Mouse (Mus musculus) midbrain, embryonic 14.5 days (tissue): Measurements from ENCODE around the gene Glud1. TPM values are rescaled to one million over a fixed set of nuclear protein-coding genes. Genes with fewer than 3 reads are reported as not detected.
A peak's percentile ranks its signal among the peaks of the same experiment; 100 is the strongest.

Experiments used
- ATAC-seq: fragments of 200-750 bp; cut with Nextera tagmentation; 2 replicates; pipeline ENCODE4 v1.8.0; 2017; ENCODE audit warnings: moderate number of reproducible peaks, moderate library complexity; ENCODE audit not compliant: low FRiP score, low TSS enrichment
- DNase-seq: peaks from one replicate; pipeline ENCODE4 v3.0.0-alpha.2; 2015
- H3K27ac ChIP-seq: fragments of 300-500 bp; sonication (generic); replicated peaks from 2 replicates; pipeline ENCODE4 v1.5.1; 2014; ENCODE audit warnings: mild to moderate bottlenecking, low read depth, low read length, moderate library complexity
- H3K27me3 ChIP-seq: fragments of 300-500 bp; sonication (generic); 2 replicates; pipeline ENCODE4 v1.6.1; 2014; ENCODE audit warnings: low read length, control low read depth, mixed read lengths; ENCODE audit not compliant: control insufficient read depth, insufficient read depth
- H3K36me3 ChIP-seq: fragments of 300-500 bp; sonication (generic); 2 replicates; pipeline ENCODE4 v1.6.1; 2014; ENCODE audit warnings: low read length, control low read depth; ENCODE audit not compliant: control insufficient read depth, insufficient read depth
- H3K4me1 ChIP-seq: fragments of 300-500 bp; sonication (generic); 2 replicates; pipeline ENCODE4 v1.6.1; 2014; ENCODE audit warnings: mild to moderate bottlenecking, antibody characterized with exemption, low read length, control low read depth; ENCODE audit not compliant: control insufficient read depth, insufficient read depth
- H3K4me2 ChIP-seq: fragments of 300-500 bp; sonication (generic); 2 replicates; pipeline ENCODE4 v1.6.1; 2014; ENCODE audit warnings: mild to moderate bottlenecking, low read length, moderate library complexity
- H3K4me3 ChIP-seq: fragments of 300-500 bp; sonication (generic); replicated peaks from 2 replicates; pipeline ENCODE4 v1.5.1; 2014; ENCODE audit warnings: low read depth, low read length
- H3K9ac ChIP-seq: fragments of 300-500 bp; sonication (generic); replicated peaks from 2 replicates; pipeline ENCODE4 v1.6.1; 2014; ENCODE audit warnings: mild to moderate bottlenecking, low read length, moderate library complexity
- H3K9me3 ChIP-seq: fragments of 300-500 bp; sonication (generic); 2 replicates; pipeline ENCODE4 v1.6.1; 2016; ENCODE audit warnings: low read length, control low read depth, mixed read lengths; ENCODE audit not compliant: control insufficient read depth
- WGBS: fragments of 180-500 bp; shearing (Covaris S2); extraction: QIAGEN DNeasy Blood & Tissue Kit; methylation state at CpG from one replicate; pipeline ENCODE4 v1.1.7; 2014; 5-methylcytosine and 5-hydroxymethylcytosine counted together
- polyA plus RNA-seq: library from polyadenylated mRNA; unstranded; fragments of >200 nt; fragmentation: Nextera tagmentation; extraction: Ambion mirVana; gene quantifications from 2 replicates; pipeline ENCODE4 v1.2.1, GENCODE M21; 2014

Glud1 gene
- polyA plus RNA-seq, 1 experiment from 2014 or later, result 109 TPM

- WGBS, result 97% methylated on average over 2 of the region's 2 CpGs
- Histone ChIP-seq H3K9me3 (no peaks in the 10 kb centered on the region), H3K4me2 (no peak overlapping the region), H3K9ac (no peak overlapping the region), H3K27ac (no peak overlapping the region), H3K27me3 (no peaks in the 10 kb centered on the region), H3K36me3 (peaks cover 16% of the 10 kb centered on the region), H3K4me3 (no peak overlapping the region), H3K4me1 (peaks cover 26% of the 10 kb centered on the region)
- DNase-seq, result no peak
- no peak for ATAC-seq
Measured at GRCm38 (mm10) chr14:34316346-34316745, 5.8 kb downstream of the Glud1 start.

GRCm38 (mm10) chr14:34317431-34317830 lies 6.9 kb downstream of the Glud1 start:
- Histone ChIP-seq H3K9me3 (no peaks in the 10 kb centered on the region), H3K27me3 (no peaks in the 10 kb centered on the region), H3K4me1 (peaks cover 21% of the 10 kb centered on the region), H3K4me2 (no peak overlapping the region), H3K9ac (no peak overlapping the region), H3K36me3 (peaks cover 22% of the 10 kb centered on the region), H3K27ac (no peak overlapping the region), H3K4me3 (no peak overlapping the region)
- 93% methylated on average over 3 of the region's 3 CpGs for WGBS
- DNase-seq, result no peak
- no peak for ATAC-seq

GRCm38 (mm10) chr14:34318113-34318512 lies 7.6 kb downstream of the Glud1 start:
- no peak overlapping the region for H3K4me3 ChIP-seq
- ATAC-seq (no peak), DNase-seq (no peak)
- H3K4me1 ChIP-seq, result peaks cover 14% of the 10 kb centered on the region
- peaks cover 26% of the 10 kb centered on the region for H3K36me3 ChIP-seq
- no peak overlapping the region for H3K27ac ChIP-seq
- H3K27me3 ChIP-seq, result no peaks in the 10 kb centered on the region
- no peak overlapping the region for H3K4me2 ChIP-seq
- H3K9ac ChIP-seq, result no peak overlapping the region
- no peaks in the 10 kb centered on the region for H3K9me3 ChIP-seq

GRCm38 (mm10) chr14:34323576-34324085 lies 13.1 kb downstream of the Glud1 start:
- Histone ChIP-seq H3K27me3 (no peaks in the 10 kb centered on the region), H3K4me3 (no peak overlapping the region), H3K36me3 (peaks cover 66% of the 10 kb centered on the region), H3K4me2 (no peak overlapping the region), H3K9me3 (no peaks in the 10 kb centered on the region), H3K4me1 (no peaks in the 10 kb centered on the region), H3K27ac (no peak overlapping the region), H3K9ac (no peak overlapping the region)
- 97% methylated on average over 5 of the region's 5 CpGs for WGBS
- ATAC-seq (no peak), DNase-seq (no peak)

- DNase-seq (no peak), ATAC-seq (no peak)
- Histone ChIP-seq H3K27me3 (no peaks in the 10 kb centered on the region), H3K4me2 (no peak overlapping the region), H3K9me3 (no peaks in the 10 kb centered on the region), H3K4me1 (no peaks in the 10 kb centered on the region), H3K9ac (no peak overlapping the region), H3K4me3 (no peak overlapping the region), H3K36me3 (peaks cover 74% of the 10 kb centered on the region), H3K27ac (no peak overlapping the region)
- 97% methylated on average over 3 of the region's 3 CpGs for WGBS
Measured at GRCm38 (mm10) chr14:34326606-34327005, 16.1 kb downstream of the Glud1 start.

- Histone ChIP-seq H3K4me1 (no peaks in the 10 kb centered on the region), H3K4me2 (no peak overlapping the region), H3K36me3 (peaks cover 77% of the 10 kb centered on the region), H3K27me3 (no peaks in the 10 kb centered on the region), H3K9ac (no peak overlapping the region), H3K9me3 (no peaks in the 10 kb centered on the region), H3K4me3 (no peak overlapping the region), H3K27ac (no peak overlapping the region)
- 89% methylated on average over 1 of the region's 1 CpGs for WGBS
- ATAC-seq (no peak), DNase-seq (no peak)
Measured at GRCm38 (mm10) chr14:34327618-34328017, 17.1 kb downstream of the Glud1 start.

GRCm38 (mm10) chr14:34330657-34331158 lies 20.2 kb downstream of the Glud1 start:
- Histone ChIP-seq H3K9ac (no peak overlapping the region), H3K27me3 (no peaks in the 10 kb centered on the region), H3K4me1 (no peaks in the 10 kb centered on the region), H3K36me3 (peaks cover 79% of the 10 kb centered on the region), H3K4me2 (no peak overlapping the region), H3K27ac (0 out of 2 replicates have a peak overlapping the region, but pooled peaks have one; percentile 1), H3K9me3 (no peaks in the 10 kb centered on the region), H3K4me3 (no peak overlapping the region)
- ATAC-seq, result 0 out of 2 replicates have a peak, but pooled peaks have one; percentile 27
- 91% methylated on average over 9 of the region's 9 CpGs for WGBS
- peak; percentile 30 for DNase-seq

GRCm38 (mm10) chr14:34331886-34332285 lies 21.4 kb downstream of the Glud1 start:
- Histone ChIP-seq H3K27me3 (no peaks in the 10 kb centered on the region), H3K4me2 (no peak overlapping the region), H3K4me3 (no peak overlapping the region), H3K27ac (0 out of 2 replicates have a peak overlapping the region, but pooled peaks have one; percentile 2), H3K36me3 (peaks cover 79% of the 10 kb centered on the region), H3K4me1 (no peaks in the 10 kb centered on the region), H3K9me3 (no peaks in the 10 kb centered on the region), H3K9ac (no peak overlapping the region)
- DNase-seq, result peak; percentile 9
- no peak for ATAC-seq
- WGBS, result 88% methylated on average over 3 of the region's 3 CpGs

GRCm38 (mm10) chr14:34332476-34332875 lies 21.9 kb downstream of the Glud1 start:
- H3K4me1 ChIP-seq, result no peaks in the 10 kb centered on the region
- no peaks in the 10 kb centered on the region for H3K27me3 ChIP-seq
- whole genome bisulfite sequencing, result 85% methylated on average over 5 of the region's 5 CpGs
- H3K9ac ChIP-seq, result no peak overlapping the region
- H3K4me3 ChIP-seq, result no peak overlapping the region
- no peak overlapping the region for H3K4me2 ChIP-seq
- H3K27ac ChIP-seq, result no peak overlapping the region
- ATAC-seq (no peak), DNase-seq (peak; percentile 14)
- H3K36me3 ChIP-seq, result peaks cover 81% of the 10 kb centered on the region
- H3K9me3 ChIP-seq, result no peaks in the 10 kb centered on the region
